Mouse (Mus musculus) thymus, postnatal 10 days (tissue): Measurements from ENCODE around the gene Tspyl4.

Experiments
- DNase-seq, 2 experiments: peaks; one replicate each; pipeline ENCODE4 v3.0.0; 2021; ENCODE audit warnings: low spot score in 2 of 2

Gene Tspyl4

DNA sequence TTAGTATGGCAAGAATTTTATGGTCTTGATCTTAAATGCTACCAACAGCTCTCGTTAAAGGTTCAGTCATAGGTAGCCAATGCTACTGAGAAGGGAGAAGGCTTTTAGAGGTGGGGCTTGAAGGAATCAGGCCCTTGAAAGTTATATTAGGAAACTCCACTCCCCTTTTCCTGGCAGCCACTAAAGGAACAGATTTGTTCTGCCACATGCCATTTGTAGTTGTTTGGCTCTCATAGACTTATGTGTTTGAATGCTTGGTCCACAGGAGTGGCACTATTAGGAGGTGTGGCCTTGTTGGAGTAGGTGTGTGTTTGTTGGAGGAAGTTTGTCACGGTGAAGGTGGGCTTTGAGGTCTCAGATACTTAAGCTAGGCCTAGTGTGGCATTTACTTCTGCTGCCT, 23.6 kb downstream of the Tspyl4 start:
- DNase-seq, result no peak

DNA sequence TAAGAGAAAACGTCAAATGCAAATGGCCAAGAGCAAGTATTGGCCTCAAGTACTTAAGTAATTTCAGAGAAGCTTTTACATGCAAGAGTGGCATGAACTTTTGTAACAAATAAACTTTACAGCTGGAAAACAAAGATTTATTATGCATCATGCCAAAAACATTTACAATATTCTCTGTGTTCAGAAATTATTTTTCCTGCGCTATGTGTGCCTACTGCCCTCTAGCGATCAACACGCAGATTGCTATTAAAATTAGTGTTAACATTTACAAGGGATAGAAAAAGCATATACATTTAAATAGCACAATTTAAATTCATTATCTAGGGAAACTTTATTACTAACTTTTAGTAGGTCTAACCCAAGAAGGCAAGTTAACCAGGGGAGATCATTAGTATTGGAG, 29.5 kb downstream of the Tspyl4 start:
- peak in 1 of 2 experiments; percentile 10 for DNase-seq

DNA sequence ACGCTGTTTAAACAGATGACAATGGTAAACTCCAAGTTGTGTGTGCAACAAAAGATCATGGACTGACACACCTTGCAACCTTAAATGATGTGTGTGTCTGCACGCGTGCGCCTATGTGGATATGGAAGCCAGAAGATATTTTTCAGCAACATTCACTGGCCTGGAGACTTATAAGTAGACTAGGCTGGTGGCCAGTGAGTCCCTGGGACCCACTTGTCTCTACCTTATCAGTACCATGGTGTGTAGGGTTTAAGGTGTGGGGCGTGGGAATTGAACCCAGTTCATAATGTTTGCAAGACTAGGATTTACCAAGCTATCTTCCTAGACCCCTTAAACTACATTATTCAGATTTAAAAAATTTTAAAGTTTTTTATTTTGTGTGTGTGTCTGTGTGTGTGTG, 29.9 kb downstream of the Tspyl4 start:
- no peak for DNase-seq

DNA sequence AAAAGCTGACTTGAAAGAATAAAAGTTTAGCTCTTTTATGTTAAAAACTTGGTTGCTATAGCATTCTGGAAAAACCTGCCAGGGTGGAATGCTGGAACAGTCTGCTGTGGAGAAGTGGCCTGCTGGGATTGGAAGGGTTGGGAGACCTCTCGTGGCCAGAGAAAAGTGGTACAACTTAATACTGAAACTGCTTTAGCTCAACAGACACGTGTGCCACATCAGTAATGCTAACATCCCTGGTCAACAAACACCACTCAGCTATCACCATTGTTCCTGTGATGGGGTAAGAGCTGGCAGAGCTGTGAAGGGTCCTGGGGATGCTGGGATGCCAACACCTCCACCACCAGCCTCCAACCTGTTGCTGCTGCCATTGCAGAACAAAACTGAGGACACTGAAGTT, 31.1 kb downstream of the Tspyl4 start:
- no peak for DNase-seq

DNA sequence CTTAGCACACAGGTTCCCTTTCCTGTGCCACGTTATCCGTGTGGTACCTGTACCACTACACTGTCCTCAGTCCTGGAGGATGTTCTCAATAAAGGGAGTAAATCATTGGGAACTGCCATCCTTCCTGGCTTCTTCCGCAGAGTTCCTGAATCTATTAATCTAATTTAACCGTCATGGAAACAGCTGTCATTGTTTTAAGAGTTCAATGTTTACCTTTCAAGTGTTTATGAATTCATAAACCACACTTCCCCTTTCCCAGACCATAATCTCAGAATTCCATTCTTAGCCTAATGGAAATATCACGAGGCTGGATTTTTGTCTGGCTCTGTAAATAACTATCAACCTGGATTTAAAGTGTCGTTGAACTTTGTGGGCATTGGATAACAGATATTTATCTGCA, 43.8 kb downstream of the Tspyl4 start:
- DNase-seq, result no peak

DNA sequence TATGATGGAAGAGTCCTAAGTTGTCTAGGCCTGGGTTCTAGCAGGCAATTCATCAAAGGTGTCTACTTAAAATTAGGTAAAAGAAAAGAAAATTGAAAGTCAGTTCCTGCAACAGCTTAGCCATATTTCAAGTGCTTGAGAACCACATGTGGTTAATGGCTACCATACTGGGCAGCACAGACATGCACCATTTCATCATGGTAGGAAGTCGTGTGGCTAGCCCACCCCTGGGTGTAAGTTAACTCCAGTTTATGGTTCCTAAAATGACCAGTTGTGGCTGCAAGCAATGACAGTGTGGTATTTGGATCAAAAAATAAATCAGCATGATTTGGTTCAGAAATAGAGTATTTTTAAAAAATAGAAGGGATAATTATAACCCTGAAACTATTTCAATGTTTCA, 44.6 kb downstream of the Tspyl4 start:
- DNase-seq, result no peak
